Mouse (Mus musculus) G1E-ER4 (cell line): Measurements from ENCODE around the gene Tmem132b. TPM values are rescaled to one million over a fixed set of nuclear protein-coding genes. Genes with fewer than 3 reads are reported as not detected.

ENCODE experiments used
- GATA1 ChIP-seq: IDR thresholded peaks from one replicate; pipeline ENCODE4 v1.8.0; 2012; ENCODE audit warnings: low read length, inconsistent platforms
- polyA plus RNA-seq: library from polyadenylated mRNA; stranded (reverse); fragments of >175 nt; gene quantifications from 2 replicates; pipeline ENCODE4 v1.2.3, GENCODE M21; 2012

Tmem132b gene
- polyA plus RNA-seq, 1 experiment = 0.01 TPM

GRCm38 (mm10) chr5:125534611-125535324, 3.2 kb downstream of the Tmem132b start:
- TF ChIP-seq GATA1 = no peak

GRCm38 (mm10) chr5:125545090-125545489, 13.5 kb downstream of the Tmem132b start:
- no peak for TF ChIP-seq GATA1

GRCm38 (mm10) chr5:125546293-125546692, 14.7 kb downstream of the Tmem132b start:
- no peak for TF ChIP-seq GATA1

GRCm38 (mm10) chr5:125549750-125550489, 18.3 kb downstream of the Tmem132b start:
- TF ChIP-seq GATA1 = no peak

- no peak for TF ChIP-seq GATA1
Measured at GRCm38 (mm10) chr5:125555732-125556131, 24.2 kb downstream of the Tmem132b start.

- no peak for TF ChIP-seq GATA1
Measured at GRCm38 (mm10) chr5:125563492-125563891, 31.9 kb downstream of the Tmem132b start.

GRCm38 (mm10) chr5:125565725-125566124, 34.2 kb downstream of the Tmem132b start:
- no peak for TF ChIP-seq GATA1

GRCm38 (mm10) chr5:125568457-125568856, 36.9 kb downstream of the Tmem132b start:
- TF ChIP-seq GATA1 = no peak

- TF ChIP-seq GATA1 = no peak
Measured at GRCm38 (mm10) chr5:125572011-125572410, 40.4 kb downstream of the Tmem132b start.

GRCm38 (mm10) chr5:125574886-125575285, 43.3 kb downstream of the Tmem132b start:
- no peak for TF ChIP-seq GATA1

GRCm38 (mm10) chr5:125575866-125576265, 44.3 kb downstream of the Tmem132b start:
- TF ChIP-seq GATA1 = no peak

GRCm38 (mm10) chr5:125578661-125579060, 47.1 kb downstream of the Tmem132b start:
- no peak for TF ChIP-seq GATA1

- no peak for TF ChIP-seq GATA1
Measured at GRCm38 (mm10) chr5:125579153-125579552, 47.6 kb downstream of the Tmem132b start.

GRCm38 (mm10) chr5:125583298-125583697, 51.7 kb downstream of the Tmem132b start:
- TF ChIP-seq GATA1 = no peak

- no peak for TF ChIP-seq GATA1
Measured at GRCm38 (mm10) chr5:125583836-125584235, 52.3 kb downstream of the Tmem132b start.

GRCm38 (mm10) chr5:125585211-125585610, 53.6 kb downstream of the Tmem132b start:
- TF ChIP-seq GATA1 = no peak

- TF ChIP-seq GATA1 = no peak
Measured at GRCm38 (mm10) chr5:125588203-125588602, 56.6 kb downstream of the Tmem132b start.
